Mouse (Mus musculus) kidney, embryonic 16.5 days (tissue): ENCODE results near the gene Coro1a. TPM values are rescaled to one million over a fixed set of nuclear protein-coding genes. Genes with fewer than 3 reads are reported as not detected.
"Not testable (repeated sequence)": the region's sequence is repeated elsewhere in the genome, so short reads cannot be mapped to it uniquely, and the experiment has no call there.

Experiments
- ATAC-seq: fragments of 200-750 bp; cut with Nextera tagmentation; 2 replicates; pipeline ENCODE4 v1.8.0; 2017; ENCODE audit warnings: moderate TSS enrichment; ENCODE audit not compliant: low FRiP score, low TSS enrichment
- H3K27ac ChIP-seq: fragments of 300-500 bp; sonication (generic); 2 replicates; pipeline ENCODE4 v1.5.1; 2014; ENCODE audit warnings: low read length
- H3K27me3 ChIP-seq: fragments of 300-500 bp; sonication (generic); 2 replicates; pipeline ENCODE4 v1.6.1; 2014; ENCODE audit warnings: low read length, control low read depth, mixed read lengths; ENCODE audit not compliant: insufficient read depth
- H3K36me3 ChIP-seq: fragments of 300-500 bp; sonication (generic); 2 replicates; pipeline ENCODE4 v1.6.1; 2014; ENCODE audit warnings: low read length, control low read depth, mixed read lengths; ENCODE audit not compliant: insufficient read depth
- H3K4me1 ChIP-seq: fragments of 300-500 bp; sonication (generic); 2 replicates; pipeline ENCODE4 v1.6.1; 2014; ENCODE audit warnings: low read length, control low read depth, mixed read lengths; ENCODE audit not compliant: insufficient read depth
- H3K4me2 ChIP-seq: fragments of 300-500 bp; sonication (generic); replicated peaks from 2 replicates; pipeline ENCODE4 v1.6.1; 2014; ENCODE audit warnings: low read depth, low read length
- H3K4me3 ChIP-seq: fragments of 300-500 bp; sonication (generic); 2 replicates; pipeline ENCODE4 v1.5.1; 2014; ENCODE audit warnings: mild to moderate bottlenecking, low read length
- H3K9ac ChIP-seq: fragments of 300-500 bp; sonication (generic); replicated peaks from 2 replicates; pipeline ENCODE4 v1.6.1; 2014; ENCODE audit warnings: low read length
- H3K9me3 ChIP-seq: fragments of 300-500 bp; sonication (generic); 2 replicates; pipeline ENCODE4 v1.6.1; 2016; ENCODE audit warnings: low read length, control low read depth
- WGBS: fragments of 180-500 bp; shearing (Covaris S2); extraction: QIAGEN DNeasy Blood & Tissue Kit; methylation state at CpG from one replicate; pipeline ENCODE4 v1.1.7; 2014; 5-methylcytosine and 5-hydroxymethylcytosine counted together
- polyA plus RNA-seq: library from polyadenylated mRNA; unstranded; fragments of >200 nt; fragmentation: Nextera tagmentation; extraction: Ambion mirVana; gene quantifications from 2 replicates; pipeline ENCODE4 v1.2.1, GENCODE M21; 2015

Gene Coro1a
- polyA plus RNA-seq, 1 experiment from 2014 or later: 19.7 TPM

DNA sequence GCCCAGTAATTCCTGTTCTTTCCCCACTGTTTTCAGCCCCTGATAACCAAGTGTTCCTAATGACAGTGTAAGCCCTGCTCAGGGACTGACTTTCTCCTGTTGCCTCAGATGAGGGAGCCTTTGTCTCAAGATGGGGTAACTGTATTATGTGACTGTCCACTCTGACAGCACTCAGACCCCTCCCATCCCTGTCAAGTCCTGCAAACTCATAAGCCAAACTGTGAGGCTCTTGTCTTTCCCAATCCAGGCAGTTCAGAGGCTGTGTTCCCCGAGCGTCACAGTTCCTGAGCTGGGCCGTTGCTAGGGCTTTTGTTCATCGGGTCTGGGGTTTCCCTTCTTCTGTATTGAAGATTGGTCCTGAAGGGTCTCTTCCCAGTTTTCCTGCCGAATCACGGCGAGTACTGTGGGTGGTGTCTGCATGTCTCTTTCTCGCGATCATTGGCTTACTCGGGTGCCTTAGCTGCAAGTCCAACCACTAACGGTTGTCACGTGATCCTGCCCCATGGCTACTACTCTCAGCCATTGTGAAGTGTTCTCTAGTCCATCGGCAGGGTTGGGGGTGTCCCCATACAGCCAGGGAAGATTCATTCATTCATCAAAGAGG lies 32.6 kb upstream of the Coro1a start:
- no peak overlapping the region for H3K9ac ChIP-seq
- 82% methylated on average over 13 of the region's 13 CpGs for WGBS

DNA sequence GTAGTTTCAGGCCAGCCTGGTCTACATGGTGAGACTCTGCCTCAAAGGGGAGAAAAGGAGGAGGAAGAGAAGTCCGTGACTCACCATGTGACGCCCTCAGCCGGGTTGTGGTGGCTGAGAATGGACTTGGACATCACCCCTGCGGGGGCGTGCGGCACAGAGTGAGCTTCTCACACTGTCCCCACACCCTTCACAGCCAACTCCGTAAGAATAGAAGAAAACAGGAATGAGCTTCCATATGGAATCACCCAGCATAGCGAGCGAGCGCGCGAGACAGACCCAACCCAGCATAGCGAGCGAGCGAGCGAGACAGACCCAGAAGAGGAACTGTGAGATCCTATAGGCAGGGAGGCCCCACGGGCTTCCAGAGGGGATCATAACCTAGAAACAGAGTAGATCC lies 32.0 kb upstream of the Coro1a start:
- Histone ChIP-seq H3K27me3 (no peaks in the 10 kb centered on the region), H3K27ac (no peak overlapping the region), H3K4me2 (no peak overlapping the region), H3K36me3 (no peaks in the 10 kb centered on the region), H3K4me1 (no peaks in the 10 kb centered on the region), H3K4me3 (no peak overlapping the region), H3K9me3 (no peaks in the 10 kb centered on the region), H3K9ac (no peak overlapping the region)
- ATAC-seq: no peak
- WGBS: 81% methylated on average over 17 of the region's 17 CpGs

More for the DNA sequence above, 32.6 kb upstream of the Coro1a start:
- no peak for ATAC-seq
- no peaks in the 10 kb centered on the region for H3K36me3 ChIP-seq
- no peaks in the 10 kb centered on the region for H3K9me3 ChIP-seq
- no peak overlapping the region for H3K27ac ChIP-seq
- no peaks in the 10 kb centered on the region for H3K27me3 ChIP-seq
- H3K4me3 ChIP-seq: no peak overlapping the region
- no peak overlapping the region for H3K4me2 ChIP-seq
- H3K4me1 ChIP-seq: no peaks in the 10 kb centered on the region

DNA sequence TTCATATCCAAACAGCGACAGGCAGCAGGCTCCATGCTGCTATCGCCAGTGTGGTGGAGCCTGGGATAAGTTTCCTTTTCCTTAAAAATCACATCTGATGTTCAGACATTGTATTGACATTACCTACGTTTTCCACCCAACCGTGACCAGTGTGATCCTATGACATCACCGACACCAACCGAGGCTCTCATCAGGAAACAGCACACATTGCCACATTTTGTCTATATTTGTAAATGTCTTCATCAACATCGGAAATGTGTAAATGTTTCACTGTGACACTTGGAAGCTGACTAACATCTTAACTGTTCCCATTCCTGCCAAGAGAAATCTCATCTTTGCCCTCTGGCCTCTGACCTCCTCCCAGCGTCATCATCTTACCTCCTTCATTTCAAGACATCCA lies 28.5 kb upstream of the Coro1a start:
- no peak overlapping the region for H3K4me3 ChIP-seq
- H3K4me2 ChIP-seq: no peak overlapping the region
- ATAC-seq: no peak
- H3K9me3 ChIP-seq: no peaks in the 10 kb centered on the region
- no peaks in the 10 kb centered on the region for H3K4me1 ChIP-seq
- H3K36me3 ChIP-seq: no peaks in the 10 kb centered on the region
- no peak overlapping the region for H3K9ac ChIP-seq
- no peaks in the 10 kb centered on the region for H3K27me3 ChIP-seq
- 75% methylated on average over 8 of the region's 8 CpGs for WGBS
- no peak overlapping the region for H3K27ac ChIP-seq

DNA sequence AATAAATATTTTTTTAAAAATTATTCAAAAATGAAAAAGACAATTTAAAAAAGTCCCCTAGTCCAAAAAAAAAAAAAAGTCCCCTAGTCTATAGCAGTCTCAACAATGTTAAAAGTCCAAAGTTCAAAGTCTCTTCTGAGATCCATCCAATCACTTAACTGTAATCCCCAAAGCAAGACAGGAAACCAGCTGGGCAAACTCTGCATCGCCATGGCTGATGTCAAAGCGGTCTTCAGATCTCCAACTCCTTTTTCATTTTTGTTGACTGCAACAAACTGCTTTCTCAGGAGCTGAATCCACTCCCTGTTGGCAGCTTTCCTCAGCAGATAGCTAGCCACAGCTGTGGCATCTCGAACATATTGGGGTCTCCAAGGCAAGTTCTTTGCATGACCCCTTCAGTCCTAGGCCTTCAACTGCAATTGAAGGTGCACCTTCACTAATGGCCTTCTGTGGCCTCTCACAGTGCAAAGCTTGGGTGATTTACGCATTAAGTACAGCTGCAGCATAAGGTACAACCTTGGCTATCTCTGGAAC lies 22.7 kb upstream of the Coro1a start:
- H3K27ac ChIP-seq, H3K4me2 ChIP-seq, ATAC-seq, H3K36me3 ChIP-seq, H3K9me3 ChIP-seq, H3K9ac ChIP-seq, H3K4me3 ChIP-seq, H3K4me1 ChIP-seq, H3K27me3 ChIP-seq: not testable (repeated sequence)
- WGBS: 78% methylated on average over 4 of the region's 4 CpGs

DNA sequence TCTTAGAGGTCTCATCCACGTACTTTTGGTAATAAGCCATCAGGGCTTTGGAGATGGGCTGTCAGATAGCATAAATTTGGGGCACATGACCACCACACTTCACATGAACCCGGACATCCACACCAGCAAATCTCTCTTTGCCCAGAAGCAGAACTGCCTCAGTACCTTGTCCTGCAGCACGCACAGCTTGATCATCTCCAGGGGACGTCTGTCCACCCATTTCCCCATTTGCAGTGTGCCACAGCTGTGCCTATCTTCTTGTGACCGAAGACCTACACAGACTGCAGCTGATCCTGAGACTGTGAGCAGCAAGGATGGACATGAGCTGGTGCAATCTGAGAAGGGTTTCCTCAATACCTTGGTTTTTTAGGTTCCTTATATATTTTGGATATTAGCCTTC lies 18.1 kb upstream of the Coro1a start:
- Histone ChIP-seq H3K4me1 (no peaks in the 10 kb centered on the region), H3K4me2 (no peak overlapping the region), H3K36me3 (no peaks in the 10 kb centered on the region), H3K27ac (no peak overlapping the region), H3K4me3 (no peak overlapping the region), H3K9me3 (no peaks in the 10 kb centered on the region; the same call in 1 of the 2 replicates), H3K9ac (no peak overlapping the region), H3K27me3 (no peaks in the 10 kb centered on the region)
- 82% methylated on average over 5 of the region's 5 CpGs for WGBS
- no peak for ATAC-seq

DNA sequence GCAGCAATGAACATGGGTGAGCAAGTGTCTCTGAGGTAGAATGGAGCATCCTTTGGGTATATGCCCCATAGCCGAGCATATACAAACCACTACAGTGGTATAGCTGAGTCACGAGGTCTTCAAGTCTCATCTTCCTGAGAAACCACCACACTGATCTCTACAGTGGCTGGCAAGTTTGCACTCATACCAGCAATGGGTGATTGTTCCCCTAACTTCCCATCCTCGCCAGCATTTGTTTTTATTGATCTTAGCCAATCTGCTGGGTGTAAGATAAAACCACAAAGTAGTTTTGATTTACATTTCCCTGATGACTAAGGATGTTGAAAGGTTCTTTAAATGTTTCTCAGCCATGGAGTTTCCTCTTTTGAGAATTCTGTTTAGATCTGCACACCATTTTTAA lies 17.5 kb upstream of the Coro1a start:
- Histone ChIP-seq H3K4me1 (no peaks in the 10 kb centered on the region), H3K36me3 (no peaks in the 10 kb centered on the region), H3K9me3 (no peaks in the 10 kb centered on the region; the same call in 1 of the 2 replicates), H3K9ac (no peak overlapping the region), H3K27ac (no peak overlapping the region), H3K4me2 (no peak overlapping the region), H3K27me3 (no peaks in the 10 kb centered on the region), H3K4me3 (no peak overlapping the region)
- 74% methylated on average over 3 of the region's 3 CpGs for WGBS
- ATAC-seq: no peak

DNA sequence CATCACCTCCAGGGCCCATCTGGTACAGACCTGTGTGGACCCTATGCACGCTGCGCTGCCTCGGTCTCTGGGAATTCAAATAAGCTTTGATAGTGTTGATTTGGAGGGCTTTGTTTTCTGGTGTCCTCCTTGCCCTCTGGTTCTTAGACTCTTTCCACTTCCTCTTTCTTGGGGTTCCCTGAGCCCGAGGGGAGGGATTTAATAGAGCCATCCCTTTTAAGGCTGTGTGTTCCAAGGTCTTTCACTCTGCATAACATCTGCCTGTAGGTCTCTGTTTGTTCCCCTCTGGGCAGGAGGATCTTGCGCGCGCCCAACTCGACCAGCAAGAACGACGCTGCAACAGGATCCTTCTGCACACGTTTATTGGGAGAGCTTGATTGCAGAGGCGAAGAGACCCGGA lies 14.0 kb upstream of the Coro1a start:
- H3K36me3 ChIP-seq: no peaks in the 10 kb centered on the region
- no peak overlapping the region for H3K27ac ChIP-seq
- WGBS: 93% methylated on average over 13 of the region's 13 CpGs
- no peak for ATAC-seq
- H3K27me3 ChIP-seq: no peaks in the 10 kb centered on the region
- H3K9ac ChIP-seq: no peak overlapping the region
- no peak overlapping the region for H3K4me3 ChIP-seq
- no peaks in the 10 kb centered on the region for H3K4me1 ChIP-seq
- no peak overlapping the region for H3K4me2 ChIP-seq
- H3K9me3 ChIP-seq: no peaks in the 10 kb centered on the region; the same call in 1 of the 2 replicates

DNA sequence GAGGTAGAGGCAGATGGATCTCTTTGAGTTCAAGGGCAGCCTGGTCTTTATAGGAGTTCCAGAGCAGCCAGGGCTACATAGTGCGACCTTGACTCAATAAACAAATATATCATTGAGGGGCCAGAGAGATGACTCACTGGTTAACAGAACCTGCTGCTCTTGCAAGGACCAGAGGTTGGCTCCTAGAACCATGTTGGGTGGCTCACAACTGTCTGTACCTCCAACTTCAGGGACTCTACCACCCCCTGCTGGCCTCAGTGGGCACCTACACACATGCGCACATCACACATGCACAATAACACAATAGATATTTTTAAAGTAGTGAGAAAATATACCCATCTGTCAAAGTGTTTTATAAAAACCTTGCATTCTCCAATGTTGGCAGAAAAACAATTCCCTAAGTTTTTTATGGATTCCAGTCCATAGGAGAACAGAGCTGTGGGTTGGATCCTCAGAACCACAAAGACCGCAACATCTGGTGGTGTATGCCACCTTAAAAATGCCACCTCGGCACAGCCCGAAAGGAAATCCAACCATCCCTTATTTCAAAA lies 11.3 kb upstream of the Coro1a start:
- Histone ChIP-seq H3K27ac (no peak overlapping the region), H3K4me1 (no peaks in the 10 kb centered on the region), H3K9ac (no peak overlapping the region), H3K9me3 (no peaks in the 10 kb centered on the region; the same call in 1 of the 2 replicates), H3K4me3 (no peak overlapping the region), H3K4me2 (no peak overlapping the region), H3K27me3 (no peaks in the 10 kb centered on the region), H3K36me3 (no peaks in the 10 kb centered on the region)
- WGBS: 87% methylated on average over 5 of the region's 5 CpGs
- no peak for ATAC-seq

DNA sequence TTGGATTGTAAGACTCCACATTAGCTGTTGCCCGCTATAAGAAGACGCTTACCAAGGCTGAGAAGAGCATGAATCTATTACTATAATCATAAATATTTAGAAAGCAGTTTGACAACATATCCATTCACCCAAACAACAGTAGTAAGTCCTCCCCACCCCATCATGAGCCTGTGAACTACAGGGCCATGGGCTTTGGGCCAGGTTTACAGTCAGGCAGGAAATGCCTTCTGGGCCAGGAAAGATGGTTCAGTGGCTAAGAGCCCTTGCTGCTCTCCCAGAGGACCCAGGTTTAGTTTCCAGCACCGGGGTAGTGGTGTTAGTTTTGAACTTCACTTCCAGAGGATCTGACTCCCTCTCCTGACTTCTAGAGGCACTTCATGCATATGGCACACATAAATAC lies 10.0 kb upstream of the Coro1a start:
- H3K27ac ChIP-seq: no peak overlapping the region
- ATAC-seq: no peak
- WGBS: 82% methylated on average over 3 of the region's 3 CpGs

DNA sequence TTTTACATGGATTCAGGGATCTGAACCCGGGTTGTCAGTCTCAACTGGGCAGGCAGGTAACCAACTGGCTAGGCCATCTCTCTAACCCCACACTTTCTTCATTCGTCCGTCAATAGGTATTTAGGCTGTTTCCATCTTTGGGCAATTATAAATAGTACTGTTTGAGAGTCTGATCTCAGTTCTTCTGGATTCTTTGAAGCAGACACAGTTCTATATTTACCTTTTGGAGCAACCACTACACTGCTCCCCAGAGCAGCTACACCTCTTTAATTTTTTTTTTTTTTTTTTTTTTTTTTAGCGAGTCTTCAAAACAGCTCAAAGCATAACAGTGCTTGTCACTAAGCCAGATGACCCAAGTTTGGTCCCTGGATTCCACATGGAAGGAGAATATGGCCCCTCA lies 8.1 kb upstream of the Coro1a start:
- Histone ChIP-seq H3K4me2 (no peak overlapping the region), H3K27me3 (no peaks in the 10 kb centered on the region), H3K9ac (no peak overlapping the region), H3K4me3 (no peak overlapping the region), H3K4me1 (no peaks in the 10 kb centered on the region), H3K9me3 (no peaks in the 10 kb centered on the region), H3K27ac (no peak overlapping the region), H3K36me3 (no peaks in the 10 kb centered on the region)
- WGBS: 81% methylated on average over 4 of the region's 4 CpGs
- ATAC-seq: no peak

More for the DNA sequence above, 10.0 kb upstream of the Coro1a start:
- H3K27me3 ChIP-seq: no peaks in the 10 kb centered on the region
- H3K9ac ChIP-seq: no peak overlapping the region
- no peak overlapping the region for H3K4me3 ChIP-seq
- no peaks in the 10 kb centered on the region for H3K4me1 ChIP-seq
- H3K4me2 ChIP-seq: no peak overlapping the region
- H3K9me3 ChIP-seq: no peaks in the 10 kb centered on the region
- no peaks in the 10 kb centered on the region for H3K36me3 ChIP-seq
